Mouse (Mus musculus) ovary, postnatal 10 days (tissue): ENCODE measurements around the gene Mef2a.
A peak's percentile ranks its signal among the peaks of the same experiment; 100 is the strongest.

Experiments
- DNase-seq: peaks from one replicate; pipeline ENCODE4 v3.0.0; 2022; ENCODE audit warnings: low spot score

Mef2a gene

DNA sequence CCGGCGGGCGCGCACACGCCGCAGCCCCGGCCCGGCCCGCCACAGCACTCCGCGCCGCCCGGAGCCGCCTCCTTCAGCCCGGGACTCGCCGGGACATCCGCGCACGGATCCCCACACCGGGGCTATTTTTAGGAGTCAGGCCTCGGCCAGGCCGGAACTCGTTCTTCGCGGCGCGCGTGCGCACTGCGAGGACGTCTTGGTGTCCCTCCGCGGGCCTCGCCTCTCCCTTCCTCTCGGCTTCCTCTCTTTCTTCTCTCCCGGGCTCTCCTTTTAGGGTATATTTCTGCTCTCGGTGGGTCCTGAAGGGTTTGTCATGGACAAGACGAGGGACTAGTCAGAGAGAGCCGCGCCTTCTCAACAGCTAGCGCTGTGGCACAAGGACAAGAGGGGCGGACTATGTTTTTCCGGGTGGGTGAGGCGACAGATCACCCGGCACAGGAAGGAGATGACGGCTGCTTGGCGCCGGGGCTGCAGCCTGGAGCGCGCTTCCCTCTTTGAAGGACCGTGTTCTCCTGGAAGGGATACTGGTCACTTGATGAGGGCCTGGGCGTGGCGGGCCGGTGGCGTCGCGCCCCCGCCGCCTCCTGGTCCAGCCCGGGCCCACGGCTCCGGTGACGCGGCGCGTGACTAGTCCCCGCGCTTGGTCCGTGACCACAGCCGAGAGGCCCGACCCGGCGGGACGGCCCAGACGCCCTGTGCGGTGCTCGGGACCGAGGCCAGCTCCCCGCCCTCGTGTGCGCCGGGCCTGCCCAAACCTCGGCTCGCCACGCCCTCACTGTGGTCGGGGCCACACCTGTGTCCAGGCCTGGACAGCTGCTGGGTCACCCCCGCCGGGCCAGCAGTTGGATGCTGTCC is at the start of gene Mef2a:
Gene Mef2a, minus strand, starts transcription at position 130 of the 855 bp plus-strand sequence.
- peak; percentile 97 for DNase-seq

GRCm38 (mm10) chr7:67421476-67422186 is 49.0 kb upstream of the Mef2a start:
- no peak for DNase-seq

DNA sequence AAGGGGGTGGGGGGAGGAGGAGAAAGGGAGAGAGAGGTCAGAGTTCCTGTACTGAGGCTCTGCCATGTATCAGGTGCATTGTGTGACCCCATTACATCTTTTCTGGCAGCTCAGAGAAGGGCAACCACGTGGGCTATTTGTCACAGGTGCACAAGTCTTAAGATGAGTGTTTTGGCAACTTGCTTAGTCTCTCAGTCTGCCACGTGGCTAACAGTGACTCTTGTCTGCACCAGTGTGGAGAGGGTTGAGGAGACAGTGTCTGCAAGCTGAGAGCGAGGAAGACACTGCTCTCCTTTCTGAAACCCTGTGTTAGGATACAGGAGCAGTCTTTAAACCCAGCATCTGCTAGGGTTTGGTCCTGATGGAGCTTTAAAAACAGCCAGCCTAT is 48.4 kb upstream of the Mef2a start:
- DNase-seq, result no peak

DNA sequence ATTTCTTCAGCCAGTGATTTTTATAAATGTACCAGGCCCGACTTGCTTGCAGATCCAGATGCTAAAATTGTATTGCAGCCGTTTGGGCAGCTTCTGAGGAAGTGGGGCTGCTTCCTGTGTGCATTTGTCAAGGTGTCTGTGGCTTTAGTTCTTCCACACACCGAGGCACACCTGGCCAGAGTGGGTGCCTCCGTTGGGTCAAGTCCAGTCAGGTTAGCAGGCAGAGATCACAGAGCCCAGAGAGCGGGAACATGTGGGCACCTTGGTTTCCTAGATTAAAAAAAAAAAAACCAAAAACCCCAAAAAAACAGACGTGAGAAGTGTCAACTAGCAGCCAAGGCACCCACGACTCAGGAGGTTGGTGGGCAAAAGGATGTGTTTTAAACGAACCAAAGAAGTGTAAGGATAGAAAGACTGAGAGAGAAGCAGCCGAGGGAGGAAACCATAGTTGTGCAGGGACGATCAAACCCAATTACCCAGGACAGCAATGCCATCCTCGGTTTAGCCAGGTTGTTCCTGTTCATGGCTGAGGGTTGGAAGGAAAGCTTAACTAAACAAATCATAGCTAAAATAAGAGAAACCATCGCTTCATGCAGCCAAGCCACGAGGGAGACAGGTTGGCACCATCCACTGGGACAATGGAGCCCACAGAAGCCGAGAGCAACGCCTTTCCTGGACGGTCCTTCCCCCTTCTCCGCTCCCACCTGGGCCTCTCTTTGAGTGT is 47.1 kb upstream of the Mef2a start:
- DNase-seq, result no peak

- no peak for DNase-seq
Measured at GRCm38 (mm10) chr7:67418122-67418521, 45.5 kb upstream of the Mef2a start.

DNA sequence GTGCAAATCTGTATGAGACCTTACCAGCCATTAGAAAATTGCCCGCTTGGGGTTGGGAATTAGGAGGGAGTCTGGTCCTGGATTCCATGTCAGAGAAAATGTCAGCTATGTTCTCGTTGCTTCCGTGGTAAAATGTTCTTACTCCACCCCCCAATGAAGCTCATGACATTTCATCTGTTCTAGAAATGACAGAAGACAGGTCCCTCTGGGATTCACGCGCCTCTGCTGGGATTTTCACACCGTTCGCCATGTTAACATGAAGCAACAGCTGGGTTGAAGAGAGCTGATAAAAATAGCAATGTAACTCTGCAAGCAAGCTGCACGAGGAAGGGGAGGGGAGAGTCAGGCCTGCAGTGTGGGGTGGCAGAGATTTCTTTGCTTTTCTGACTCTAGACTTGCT is 42.1 kb upstream of the Mef2a start:
- no peak for DNase-seq

DNA sequence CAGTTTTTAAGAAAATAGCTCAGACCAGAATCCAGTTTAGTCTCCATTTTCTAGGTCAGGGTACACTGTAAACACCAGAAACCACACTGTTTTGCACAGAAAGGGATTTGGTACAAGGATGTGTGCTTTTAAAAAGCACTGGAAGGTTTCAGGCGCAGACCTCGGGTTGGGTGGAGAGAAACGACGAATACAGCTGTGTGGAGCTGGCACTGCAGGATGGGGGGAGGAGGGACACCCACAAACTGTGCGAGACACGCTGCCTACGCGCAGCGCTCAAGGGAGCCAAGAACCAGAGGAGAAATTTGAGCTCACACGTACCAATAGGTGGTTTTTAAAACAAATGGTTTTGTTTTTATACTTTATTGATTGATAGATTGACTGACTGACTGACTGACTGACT is 40.0 kb upstream of the Mef2a start:
- no peak for DNase-seq

- DNase-seq, result no peak
Measured at GRCm38 (mm10) chr7:67407019-67407418, 34.4 kb upstream of the Mef2a start.

- DNase-seq, result no peak
Measured at GRCm38 (mm10) chr7:67404176-67404575, 31.5 kb upstream of the Mef2a start.

DNA sequence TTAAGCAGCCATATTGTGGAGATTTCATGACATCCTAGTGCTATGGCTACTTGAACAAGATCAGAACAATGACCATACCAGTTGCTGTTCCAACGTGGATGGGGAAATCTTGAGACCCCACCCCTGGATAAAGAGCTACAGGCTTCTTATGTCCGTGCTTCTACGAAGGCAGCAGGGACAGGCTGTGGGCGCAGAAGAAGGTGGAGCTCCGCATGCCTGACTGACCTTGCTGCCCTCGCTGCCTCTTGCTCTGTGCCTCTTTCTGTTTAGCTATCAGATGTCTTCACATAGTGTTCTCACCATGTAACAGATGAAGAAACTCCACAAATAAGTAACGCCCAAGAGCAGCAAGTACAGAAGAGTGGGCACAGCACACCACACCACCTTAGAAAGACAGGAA is 29.7 kb upstream of the Mef2a start:
- no peak for DNase-seq

DNA sequence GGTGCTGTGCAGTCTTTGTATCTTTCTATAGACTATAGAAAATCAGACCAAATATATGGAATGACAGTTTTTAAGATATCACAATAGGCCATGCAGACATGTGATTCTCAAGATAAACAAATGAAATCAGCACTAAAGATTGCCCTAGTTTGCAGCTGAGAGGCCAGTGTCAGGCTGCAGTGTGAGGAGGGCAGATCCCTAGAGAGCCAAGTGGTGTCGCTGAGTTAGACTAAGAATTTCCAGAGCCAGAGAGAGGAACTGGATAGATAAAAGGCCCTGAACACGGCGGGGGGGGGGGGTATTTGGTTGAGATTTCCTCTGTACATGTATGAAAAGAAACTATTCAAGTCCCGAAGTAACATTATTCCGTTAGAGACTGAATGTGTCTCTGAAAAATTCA is 28.7 kb upstream of the Mef2a start:
- no peak for DNase-seq

- no peak for DNase-seq
Measured at GRCm38 (mm10) chr7:67390760-67391159, 18.1 kb upstream of the Mef2a start.

- no peak for DNase-seq
Measured at GRCm38 (mm10) chr7:67390095-67390494, 17.4 kb upstream of the Mef2a start.

GRCm38 (mm10) chr7:67384942-67385872 is 12.5 kb upstream of the Mef2a start:
- DNase-seq, result peak; percentile 27

GRCm38 (mm10) chr7:67380174-67381129 is 7.8 kb upstream of the Mef2a start:
- DNase-seq, result no peak

GRCm38 (mm10) chr7:67376796-67377195 is 4.1 kb upstream of the Mef2a start:
- no peak for DNase-seq

DNA sequence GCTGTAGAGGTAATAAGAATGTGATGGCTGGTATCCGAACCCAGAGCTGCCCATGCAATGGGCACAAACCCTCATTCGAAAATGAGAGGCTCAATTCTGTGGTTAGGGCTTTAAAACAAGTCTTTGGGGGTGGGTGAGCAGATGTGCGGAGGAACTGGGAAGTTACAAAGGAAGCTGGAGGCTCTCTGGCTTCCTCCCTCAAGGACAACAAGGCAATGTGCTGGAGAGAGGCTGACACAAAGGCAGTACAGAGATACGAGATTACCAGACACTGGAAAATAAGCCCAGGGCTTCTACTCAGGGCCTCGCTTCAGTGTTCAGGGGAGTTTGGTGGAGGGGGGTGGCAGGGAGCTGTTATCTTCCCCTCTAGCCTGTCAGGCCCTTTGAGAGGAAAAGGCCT is 1.3 kb upstream of the Mef2a start:
- DNase-seq, result no peak

- DNase-seq, result no peak
Measured at GRCm38 (mm10) chr7:67373584-67373960, 914 bp upstream of the Mef2a start.

GRCm38 (mm10) chr7:67371891-67372672 is 576 bp downstream of the Mef2a start:
- peak; percentile 21 for DNase-seq
